Mouse (Mus musculus) urinary bladder, postnatal 25 days (tissue): ENCODE results near the gene C130074G19Rik.
A peak's percentile ranks its signal among the peaks of the same experiment; 100 is the strongest.

Experiments
- DNase-seq: peaks from one replicate; pipeline ENCODE4 v3.0.0; 2022; ENCODE audit warnings: low spot score

Gene C130074G19Rik

GRCm38 (mm10) chr1:184882281-184883268 is at the start of gene C130074G19Rik:
C130074G19Rik (minus strand) TSS chr1:184883218.
- DNase-seq = peak; percentile 26

- DNase-seq = no peak
These were observed 48.1 kb upstream of the C130074G19Rik start for GRCm38 (mm10) chr1:184931097-184931496.

- no peak for DNase-seq
These were observed 45.4 kb upstream of the C130074G19Rik start for GRCm38 (mm10) chr1:184928382-184928781.

GRCm38 (mm10) chr1:184927911-184928310 is 44.9 kb upstream of the C130074G19Rik start:
- no peak for DNase-seq

- no peak for DNase-seq
These were observed 39.8 kb upstream of the C130074G19Rik start for GRCm38 (mm10) chr1:184922824-184923223.

GRCm38 (mm10) chr1:184920057-184920456 is 37.0 kb upstream of the C130074G19Rik start:
- no peak for DNase-seq

GRCm38 (mm10) chr1:184918227-184918888 is 35.3 kb upstream of the C130074G19Rik start:
- no peak for DNase-seq

GRCm38 (mm10) chr1:184912336-184912735 is 29.3 kb upstream of the C130074G19Rik start:
- DNase-seq = no peak

- DNase-seq = no peak
These were observed 28.8 kb upstream of the C130074G19Rik start for GRCm38 (mm10) chr1:184911861-184912260.

GRCm38 (mm10) chr1:184908558-184908957 is 25.5 kb upstream of the C130074G19Rik start:
- DNase-seq = no peak

GRCm38 (mm10) chr1:184905904-184906745 is 23.1 kb upstream of the C130074G19Rik start:
- no peak for DNase-seq

GRCm38 (mm10) chr1:184905371-184905770 is 22.4 kb upstream of the C130074G19Rik start:
- DNase-seq = no peak

GRCm38 (mm10) chr1:184903697-184904096 is 20.7 kb upstream of the C130074G19Rik start:
- DNase-seq = no peak

GRCm38 (mm10) chr1:184902886-184903285 is 19.9 kb upstream of the C130074G19Rik start:
- DNase-seq = no peak

GRCm38 (mm10) chr1:184897350-184897749 is 14.3 kb upstream of the C130074G19Rik start:
- no peak for DNase-seq

GRCm38 (mm10) chr1:184891998-184892397 is 9.0 kb upstream of the C130074G19Rik start:
- no peak for DNase-seq

- DNase-seq = no peak
These were observed 6.4 kb upstream of the C130074G19Rik start for GRCm38 (mm10) chr1:184889454-184889853.

- DNase-seq = no peak
These were observed 3.1 kb upstream of the C130074G19Rik start for GRCm38 (mm10) chr1:184886160-184886559.

GRCm38 (mm10) chr1:184881861-184882260 is 1.2 kb downstream of the C130074G19Rik start:
- DNase-seq = no peak

- no peak for DNase-seq
These were observed 1.8 kb downstream of the C130074G19Rik start for GRCm38 (mm10) chr1:184881211-184881610.

GRCm38 (mm10) chr1:184878860-184879259 is 4.2 kb downstream of the C130074G19Rik start:
- DNase-seq = no peak

- no peak for DNase-seq
These were observed 5.7 kb downstream of the C130074G19Rik start for GRCm38 (mm10) chr1:184877306-184877705.
